Comparison of ENCODE assay signal across 9 mouse cellular contexts in the genomic region with DNA sequence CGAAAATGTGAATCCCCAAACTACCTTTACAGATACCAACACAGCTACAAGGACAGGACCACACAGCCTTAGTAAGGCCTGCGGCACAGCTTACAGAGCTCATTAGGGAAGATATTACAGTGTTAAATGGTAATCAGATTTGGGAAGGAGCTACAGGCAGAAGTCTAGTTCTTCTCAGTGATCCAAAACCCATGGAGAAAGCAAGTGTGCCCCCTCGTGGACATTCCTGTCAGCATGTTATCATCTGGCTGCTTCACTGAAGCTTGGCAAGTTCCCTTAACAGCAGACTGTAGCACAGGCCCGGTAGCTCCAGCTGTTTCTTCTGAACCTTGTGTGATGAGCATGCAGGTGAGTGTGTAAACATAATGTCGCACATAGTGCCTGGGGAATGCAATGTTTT.
DNase-seq lines count a peak whose midpoint lies in the region; ATAC-seq lines count a peak whose summit lies in the region.
"Had no signal": no experiment of that assay in that cellular context is flagged by ENCODE, and none has a peak within 500 bp of the region (broad histone marks: within the 10 kb centered on the region; RNA-seq: fewer than 3 reads in every experiment).

No protein-coding gene starts in this region.

- ATAC-seq in kidney, embryonic 16.5 days (ENCODE audit: low FRiP score, low TSS enrichment): 0 out of 2 replicates have a peak, but pooled peaks have one; percentile 39
- no peak for ATAC-seq in limb, embryonic 11.5 days (ENCODE audit: insufficient number of reproducible peaks, low FRiP score, low TSS enrichment, low read depth)

- DNase-seq in 3T3-L1 (ENCODE audit: low read depth, low spot score): peak; percentile 67
- DNase-seq in Muller cell, postnatal 12 days (ENCODE audit: inconsistent ontology term): peak; percentile 37
- DNase-seq in cerebellum, adult 8-10 months: peak; percentile 91
- peak; percentile 83 to 98 for DNase-seq in frontal cortex, adult 2 months (ENCODE audit: extremely low spot score in 1 of 2, low spot score in 1 of 2)
- peak; percentile 74 for DNase-seq in limb, embryonic 11.5 days (ENCODE audit: low spot score)
- peak; percentile 51 for DNase-seq in ovary, adult 18-20 months (ENCODE audit: low spot score)
- no peak for DNase-seq in B cell, adult 2 months

- no peaks in the 10 kb centered on the region for H3K27me3 ChIP-seq in kidney, embryonic 16.5 days (ENCODE audit: insufficient read depth, low read length)
- no peaks in the 10 kb centered on the region for H3K27me3 ChIP-seq in limb, embryonic 11.5 days (ENCODE audit: control insufficient read depth, insufficient read depth, low read length)
- H3K27me3 ChIP-seq: neural tube, embryonic 12.5 days had no signal

- no peak overlapping the region for H3K4me2 ChIP-seq in kidney, embryonic 16.5 days (replicated peaks; ENCODE audit: low read depth, low read length)
- no peak overlapping the region for H3K4me2 ChIP-seq in limb, embryonic 11.5 days (ENCODE audit: low read depth, severe bottlenecking)
- H3K4me2 ChIP-seq: neural tube, embryonic 12.5 days had no signal

- H3K9me3 ChIP-seq in kidney, embryonic 16.5 days (ENCODE audit: low read length): no peaks in the 10 kb centered on the region
- H3K9me3 ChIP-seq in limb, embryonic 11.5 days (ENCODE audit: control insufficient read depth, low read length): no peaks in the 10 kb centered on the region
- H3K9me3 ChIP-seq: neural tube, embryonic 12.5 days had no signal

- WGBS in kidney, embryonic 16.5 days: 35% methylated on average over 5 of the region's 5 CpGs
- WGBS in limb, embryonic 11.5 days: 39% methylated on average over 5 of the region's 5 CpGs

- no peaks in the 10 kb centered on the region for H3K36me3 ChIP-seq in kidney, embryonic 16.5 days (ENCODE audit: insufficient read depth, low read length)
- H3K36me3 ChIP-seq in limb, embryonic 11.5 days (ENCODE audit: control insufficient read depth, insufficient read depth, low read length): no peaks in the 10 kb centered on the region
- H3K36me3 ChIP-seq: neural tube, embryonic 12.5 days had no signal

- no peak overlapping the region for H3K9ac ChIP-seq in kidney, embryonic 16.5 days (replicated peaks; ENCODE audit: low read length)
- H3K9ac ChIP-seq in limb, embryonic 11.5 days (ENCODE audit: low read length): no peak overlapping the region
- H3K9ac ChIP-seq: neural tube, embryonic 12.5 days had no signal

- H3K4me1 ChIP-seq in kidney, embryonic 16.5 days (ENCODE audit: insufficient read depth, low read length): no peaks in the 10 kb centered on the region
- no peaks in the 10 kb centered on the region for H3K4me1 ChIP-seq in limb, embryonic 11.5 days (ENCODE audit: control insufficient read depth, insufficient read depth, low read length)
- H3K4me1 ChIP-seq: neural tube, embryonic 12.5 days had no signal

- no peak overlapping the region for H3K4me3 ChIP-seq in kidney, embryonic 16.5 days (ENCODE audit: low read length)
- H3K4me3 ChIP-seq in limb, embryonic 11.5 days (ENCODE audit: low read depth, low read length): no peak overlapping the region
- H3K4me3 ChIP-seq: neural tube, embryonic 12.5 days had no signal

- no peak overlapping the region for H3K27ac ChIP-seq in kidney, embryonic 16.5 days (ENCODE audit: low read length)
- no peak overlapping the region for H3K27ac ChIP-seq in limb, embryonic 11.5 days (replicated peaks; ENCODE audit: low read depth, low read length)
- H3K27ac ChIP-seq: neural tube, embryonic 12.5 days had no signal

Comparison
In these comparisons a context has a peak if more than half of its experiments do, and no peak if none do; other contexts are left out.
1. DNase-seq: peak in 3T3-L1 (single experiment), Muller cell, postnatal 12 days (single experiment), cerebellum, adult 8-10 months (single experiment), frontal cortex, adult 2 months (2 of 2), limb, embryonic 11.5 days (single experiment) and ovary, adult 18-20 months (single experiment); none in B cell, adult 2 months (0 of 2).